Mouse (Mus musculus) adrenal gland, postnatal 36 days (tissue): ENCODE data around the gene Syn2. TPM values are rescaled to one million over a fixed set of nuclear protein-coding genes. Genes with fewer than 3 reads are reported as not detected.

Experiments used
- DNase-seq, 2 experiments: peaks; one replicate each; pipeline ENCODE4 v3.0.0; 2021; ENCODE audit warnings: mixed read lengths in 1 of 2
- total RNA-seq, 2 experiments: library from RNA; stranded (reverse); gene quantifications; 2 replicates each; pipeline ENCODE4 v1.2.3; 2021

Syn2 gene
- total RNA-seq, 2 experiments from 2014 or later: 14.2 to 19.5 TPM

DNA sequence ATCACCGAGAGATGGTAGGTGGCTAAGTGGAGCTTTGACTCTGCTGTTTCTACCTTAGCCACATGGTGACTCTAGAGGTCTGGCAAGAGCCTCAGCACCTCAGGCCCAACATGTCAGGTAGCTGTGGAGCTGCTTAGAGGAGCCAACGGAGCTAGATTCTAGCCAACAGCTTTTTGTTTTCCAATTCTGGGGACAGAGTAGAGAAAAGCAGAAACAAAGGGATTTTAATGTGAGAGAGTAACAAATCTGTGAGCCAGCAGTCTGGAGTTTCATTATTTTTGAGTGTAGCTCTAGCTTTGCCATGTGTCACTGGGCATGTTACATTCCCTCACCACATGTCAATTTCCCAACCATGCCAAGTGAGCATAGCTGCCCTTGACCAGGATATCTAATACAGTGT is 109.5 kb downstream of the Syn2 start:
- no peak for DNase-seq

DNA sequence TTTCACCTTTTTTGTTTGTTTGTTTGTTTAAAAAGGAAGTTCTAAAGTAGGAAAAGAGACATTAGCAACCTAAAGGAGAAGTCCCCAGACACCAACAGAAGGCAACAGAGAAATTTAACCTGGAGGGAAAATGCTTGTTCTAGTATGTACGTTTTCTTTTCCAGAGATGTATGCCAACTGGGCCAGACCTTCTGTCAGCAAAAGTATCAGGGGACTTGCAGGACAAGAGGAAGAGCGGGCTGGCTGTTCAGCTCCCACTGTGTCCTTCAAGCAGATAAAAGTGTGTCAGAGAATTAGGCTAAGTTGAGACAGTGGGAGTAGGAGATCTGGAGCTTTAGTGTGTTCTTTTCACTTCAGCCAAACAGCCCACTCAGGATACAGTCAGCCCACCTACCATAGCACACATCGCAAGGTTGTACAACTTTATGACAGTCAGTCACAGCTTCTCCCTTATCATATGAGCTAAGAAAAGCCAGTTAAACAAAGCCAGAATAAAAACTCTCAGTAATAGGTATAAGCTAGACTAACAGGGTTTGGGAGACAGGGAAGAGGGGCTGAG is 110.9 kb downstream of the Syn2 start:
- DNase-seq: no peak

DNA sequence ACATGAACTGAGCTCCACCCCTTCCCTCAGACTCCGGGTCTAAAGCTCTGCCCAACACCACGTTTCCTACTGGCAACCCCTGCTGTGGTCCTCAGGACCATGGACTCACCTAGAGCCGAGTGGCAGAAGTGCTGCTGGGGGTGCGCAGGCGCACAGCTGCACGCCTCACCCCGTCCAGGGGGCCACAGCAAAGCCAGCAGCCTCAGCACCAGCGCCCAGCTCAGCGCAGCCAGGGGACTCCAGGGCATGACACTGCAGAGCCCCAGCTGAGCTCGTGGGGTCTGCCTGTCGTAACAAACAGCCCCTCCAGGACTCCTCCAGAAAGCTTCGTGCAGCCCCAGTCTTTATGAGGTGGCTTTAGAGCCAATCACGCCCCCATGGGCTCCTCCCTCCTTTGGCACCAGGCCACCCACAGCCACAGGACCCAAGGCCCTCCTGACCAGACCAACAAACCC is 116.9 kb downstream of the Syn2 start:
- DNase-seq: peak; percentile 30 to 32

- no peak for DNase-seq
Observed at GRCm38 (mm10) chr6:115252099-115252873, 117.6 kb downstream of the Syn2 start, which contains the start of gene Timp4. Gene Timp4 (minus strand): TSS chr6:115252205.

DNA sequence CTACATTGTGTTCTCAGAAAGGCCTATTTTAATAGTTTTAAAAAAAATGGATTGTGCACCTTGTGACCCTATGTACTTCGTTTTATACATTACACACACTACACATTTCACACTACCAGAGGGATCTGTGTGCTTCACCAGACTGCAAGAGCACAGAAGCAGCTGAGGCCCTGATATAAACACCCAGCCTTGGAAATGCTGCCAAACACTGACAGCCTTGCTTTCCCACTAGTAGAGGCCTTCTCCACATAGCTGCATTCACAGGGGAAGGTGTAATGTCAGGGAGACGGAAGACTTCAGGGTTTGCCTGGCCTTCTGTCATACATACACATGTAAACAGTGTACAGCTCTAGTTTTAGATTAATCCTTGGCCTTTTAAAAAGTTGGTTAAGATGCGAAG is 120.5 kb downstream of the Syn2 start:
- peak in 1 of 2 experiments; percentile 20 for DNase-seq

DNA sequence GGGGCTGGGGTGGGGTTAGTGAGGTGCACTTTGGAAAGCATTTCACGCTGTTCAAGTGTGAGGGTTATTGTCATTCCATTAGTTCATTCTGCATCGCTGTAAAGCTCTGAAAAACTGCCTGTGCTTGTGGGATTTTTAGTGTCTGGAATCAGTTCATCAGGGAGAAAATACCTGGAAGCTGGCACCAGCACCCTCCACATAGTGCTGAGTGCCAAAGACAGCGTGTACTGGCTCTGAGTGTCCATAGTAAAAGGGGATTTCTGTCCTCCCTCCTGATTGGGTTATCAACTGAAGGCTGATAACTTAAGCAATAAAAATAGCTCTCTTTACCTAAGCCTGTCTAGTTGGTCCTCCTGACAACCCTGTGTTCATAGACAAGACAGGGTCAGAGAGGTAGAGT is 125.8 kb downstream of the Syn2 start:
- no peak for DNase-seq

DNA sequence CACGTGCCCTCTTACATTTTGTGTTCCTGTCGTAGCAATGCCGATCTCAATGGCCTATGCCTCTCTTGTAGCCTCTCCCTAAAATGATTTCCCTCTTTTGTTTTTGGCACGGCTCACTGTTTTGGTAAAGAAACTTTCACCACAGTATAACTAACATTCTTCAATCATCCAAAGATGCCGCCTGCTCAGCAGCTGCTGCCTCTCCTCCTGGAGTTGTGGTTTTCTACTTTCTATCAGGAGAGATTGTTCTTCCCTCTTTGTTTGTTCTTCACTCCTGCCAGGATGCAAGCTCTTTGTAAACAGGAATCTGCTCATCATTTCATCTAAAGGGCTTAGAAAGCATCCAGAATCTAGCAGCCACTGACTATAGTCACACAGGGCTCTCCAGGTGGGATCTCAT is 132.1 kb downstream of the Syn2 start:
- DNase-seq: no peak

- peak; percentile 77 to 82 for DNase-seq
Observed at GRCm38 (mm10) chr6:115267916-115268315, 133.2 kb downstream of the Syn2 start.

DNA sequence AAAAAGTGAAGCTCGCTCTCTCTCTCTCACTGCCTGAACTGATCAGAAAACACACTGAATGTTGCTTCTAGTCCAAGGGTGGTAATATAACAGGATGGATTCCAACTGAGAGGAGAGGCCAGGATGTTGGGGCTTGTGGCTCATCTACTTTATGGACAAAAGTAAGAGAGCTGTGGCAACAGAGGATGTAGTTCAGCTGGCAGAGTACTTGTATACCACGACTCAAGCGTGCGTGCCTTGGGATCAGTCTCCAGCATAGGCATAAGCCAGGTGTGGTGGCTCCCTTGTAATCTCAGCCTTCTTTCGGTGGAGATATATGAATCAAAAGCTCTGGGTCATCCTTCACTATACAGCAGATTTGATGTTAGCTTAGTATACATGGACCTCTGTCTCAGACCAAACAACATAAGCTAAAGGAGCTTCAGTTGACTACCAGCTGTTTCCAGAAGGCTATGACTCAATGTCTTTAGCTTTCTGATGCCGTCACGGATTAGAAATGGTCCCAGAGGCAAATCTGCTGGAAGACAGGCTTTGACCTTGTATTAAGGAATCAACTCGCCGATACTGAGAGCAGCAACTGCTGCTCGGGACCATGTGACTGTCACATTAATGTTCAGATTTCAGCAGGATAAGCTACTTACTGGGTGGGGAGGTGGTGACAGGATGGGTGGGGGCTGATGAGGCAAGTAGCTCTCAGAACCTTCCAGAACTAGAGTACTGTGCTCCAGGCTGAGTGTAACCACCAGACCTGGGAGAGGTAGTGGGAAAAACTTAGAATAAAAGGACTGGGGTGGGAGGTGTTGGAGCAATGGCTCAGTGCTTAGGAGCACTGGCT is 134.1 kb downstream of the Syn2 start:
- no peak for DNase-seq

DNA sequence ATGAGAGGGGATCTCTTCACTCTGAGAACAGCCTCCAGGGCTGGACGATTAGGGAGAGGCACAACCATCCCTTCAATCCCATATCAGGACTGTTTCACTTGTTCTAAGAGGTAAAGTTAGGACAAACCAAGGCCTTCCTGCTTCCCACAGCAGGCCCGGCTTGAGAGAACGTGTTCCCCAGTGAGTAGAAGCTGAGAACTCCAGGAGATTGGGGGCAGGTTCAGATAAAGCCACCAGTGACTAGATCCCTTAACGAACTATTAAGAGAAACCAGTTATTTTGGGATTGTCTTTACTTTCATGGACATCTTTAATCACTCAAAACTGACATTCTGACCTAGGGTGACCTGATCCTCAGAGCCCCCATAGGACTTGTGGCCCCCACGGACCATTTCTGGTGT is 134.9 kb downstream of the Syn2 start:
- no peak for DNase-seq

- DNase-seq: no peak
Observed at GRCm38 (mm10) chr6:115270085-115270484, 135.4 kb downstream of the Syn2 start.

GRCm38 (mm10) chr6:115271326-115271725 is 136.6 kb downstream of the Syn2 start:
- DNase-seq: no peak

DNA sequence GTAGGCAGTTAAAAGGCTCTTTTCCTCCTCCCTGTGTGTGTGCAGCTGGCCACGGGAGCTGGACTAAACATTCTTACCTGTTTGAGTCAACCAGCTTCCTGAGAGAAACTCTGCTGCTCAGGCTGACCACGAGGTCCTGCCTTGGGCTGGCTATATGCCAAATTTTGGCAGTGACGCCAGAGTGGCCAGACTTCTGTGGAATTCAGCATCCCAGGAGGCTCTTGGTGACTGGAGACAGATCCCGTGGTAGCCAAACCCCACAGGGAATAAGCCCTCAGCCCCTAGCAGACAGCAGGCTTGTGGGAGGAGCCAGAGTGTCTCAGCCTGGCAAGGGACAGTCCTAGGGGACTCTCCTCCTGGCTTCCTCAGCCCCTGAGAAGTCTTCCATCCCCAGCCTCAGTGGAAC is 137.2 kb downstream of the Syn2 start:
- DNase-seq: peak; percentile 64 to 73

- DNase-seq: no peak
Observed at GRCm38 (mm10) chr6:115273346-115273745, 138.6 kb downstream of the Syn2 start.

- no peak for DNase-seq
Observed at GRCm38 (mm10) chr6:115274705-115275104, 140.0 kb downstream of the Syn2 start.

- no peak for DNase-seq
Observed at GRCm38 (mm10) chr6:115275116-115275815, 140.6 kb downstream of the Syn2 start.

DNA sequence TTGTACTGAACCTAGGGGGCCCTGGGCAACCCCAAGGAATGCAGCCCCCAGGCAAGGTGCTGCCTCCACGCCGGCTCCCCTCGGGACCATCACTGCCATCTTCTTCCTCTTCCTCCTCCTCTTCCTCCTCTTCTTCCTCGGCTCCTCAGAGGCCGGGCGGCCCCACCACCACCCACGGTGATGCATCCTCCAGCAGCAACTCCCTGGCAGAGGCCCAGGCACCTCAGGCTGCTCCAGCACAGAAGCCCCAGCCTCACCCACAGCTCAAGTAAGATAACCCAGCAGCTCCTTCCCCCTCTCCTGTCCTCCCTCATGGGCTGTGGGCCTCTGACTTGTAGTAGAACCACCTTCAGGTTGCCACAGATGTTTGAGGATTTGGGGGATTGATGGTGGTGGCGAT is 143.4 kb downstream of the Syn2 start:
- DNase-seq: no peak

DNA sequence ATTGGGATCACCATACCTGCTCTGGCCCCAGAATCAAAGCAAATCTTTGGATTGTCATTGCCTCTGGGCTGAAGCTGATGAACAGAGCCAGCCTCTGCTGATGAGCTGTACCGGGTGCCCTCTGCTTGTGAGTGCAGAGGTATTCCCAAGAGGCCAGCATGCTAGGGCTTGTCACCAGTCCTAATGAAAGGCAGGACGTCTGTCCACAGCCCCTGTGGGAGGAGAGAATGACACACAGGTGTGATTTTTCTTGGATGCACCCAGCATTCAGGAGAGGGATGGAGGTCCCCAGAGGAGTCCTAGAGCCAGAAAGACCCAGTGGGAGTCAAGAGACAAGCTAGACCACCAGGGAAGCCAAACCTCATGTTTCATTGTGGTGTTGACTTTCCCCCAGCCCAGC is 144.9 kb downstream of the Syn2 start:
- no peak for DNase-seq

GRCm38 (mm10) chr6:115284153-115284552 is 149.5 kb downstream of the Syn2 start:
- DNase-seq: no peak

GRCm38 (mm10) chr6:115286441-115286840 is 151.7 kb downstream of the Syn2 start:
- no peak for DNase-seq

DNA sequence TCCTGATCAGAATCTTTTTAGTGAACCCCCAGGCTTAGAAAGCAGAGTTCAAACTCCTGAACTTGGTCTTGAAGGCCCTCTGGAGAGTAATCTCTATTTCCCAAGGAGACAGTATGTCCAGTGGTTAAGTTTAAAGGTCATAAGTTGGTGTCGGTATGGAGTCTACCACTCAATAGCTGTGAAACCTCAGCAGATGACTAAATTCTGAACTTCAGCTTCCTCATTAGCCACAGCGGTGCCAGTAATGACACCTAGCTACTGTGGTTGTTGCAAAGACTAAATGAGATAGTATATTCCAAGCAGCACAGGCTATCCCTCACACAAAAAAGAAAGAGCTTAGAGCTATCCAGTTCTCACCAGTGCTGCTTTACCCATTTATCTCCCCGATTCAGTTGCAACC is 153.5 kb downstream of the Syn2 start:
- DNase-seq: no peak

- no peak for DNase-seq
Observed at GRCm38 (mm10) chr6:115290561-115290960, 155.9 kb downstream of the Syn2 start.
